ENCODE assay signal across 11 mouse cellular contexts in the genomic region with DNA sequence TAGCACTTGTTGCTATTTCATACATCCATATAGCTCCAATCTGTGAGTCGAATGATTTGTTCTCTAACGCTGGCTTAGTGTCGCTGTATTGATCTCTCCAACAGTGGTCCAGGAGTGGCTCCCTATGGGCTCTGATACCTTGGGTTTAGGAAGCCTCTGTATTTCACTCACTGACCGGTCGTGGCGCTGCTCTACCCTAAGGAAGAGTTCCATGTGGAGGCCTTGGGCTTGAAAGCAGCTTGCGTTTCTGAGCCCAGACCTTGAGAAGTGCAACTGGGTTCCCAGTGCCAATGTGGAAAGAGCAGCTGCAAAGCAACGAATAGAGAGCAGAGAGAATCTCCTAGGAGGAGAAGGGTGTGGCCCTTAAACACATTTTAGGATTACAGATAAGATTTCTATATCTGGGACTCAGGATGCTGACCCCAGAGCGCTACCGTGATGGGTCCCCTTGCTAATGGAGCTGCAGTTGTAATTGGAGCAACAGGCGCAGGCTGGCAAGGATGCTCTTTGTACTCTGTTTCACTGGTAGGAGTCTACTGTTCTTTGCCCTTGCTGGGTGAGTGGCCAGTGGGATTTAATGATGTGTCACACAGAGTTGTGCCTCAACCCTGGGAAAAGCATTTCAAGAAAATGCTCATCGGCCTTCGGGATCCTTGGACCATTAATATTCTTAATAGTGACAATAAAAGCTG.
DNase-seq lines count a peak whose midpoint lies in the region; ATAC-seq and TF ChIP-seq lines count a peak whose summit lies in the region.
"Had no signal": no experiment of that assay in that cellular context is flagged by ENCODE, and none has a peak within 500 bp of the region (broad histone marks: within the 10 kb centered on the region; RNA-seq: fewer than 3 reads in every experiment).

No protein-coding gene starts in this region.

- peak overlapping the region; percentile 49 for H3K27ac ChIP-seq in hindbrain, embryonic 15.5 days (replicated peaks)
- H3K27ac ChIP-seq in hindbrain, postnatal 0 days, result no peak overlapping the region
- peak overlapping the region; percentile 78 for H3K27ac ChIP-seq in embryonic facial prominence, embryonic 10.5 days (replicated peaks)
- H3K27ac ChIP-seq: neural tube, embryonic 12.5 days had no signal

- peaks cover 14% of the 10 kb centered on the region for H3K4me1 ChIP-seq in hindbrain, embryonic 15.5 days (replicated peaks)
- H3K4me1 ChIP-seq in hindbrain, postnatal 0 days (ENCODE audit: insufficient read depth, low read length), result no peaks in the 10 kb centered on the region
- peaks cover 23% of the 10 kb centered on the region for H3K4me1 ChIP-seq in embryonic facial prominence, embryonic 10.5 days

- no peaks in the 10 kb centered on the region for H3K27me3 ChIP-seq in hindbrain, embryonic 15.5 days
- H3K27me3 ChIP-seq in hindbrain, postnatal 0 days (ENCODE audit: insufficient read depth, low read length), result no peaks in the 10 kb centered on the region
- H3K27me3 ChIP-seq in embryonic facial prominence, embryonic 10.5 days (replicated peaks; ENCODE audit: low read depth, poor library complexity, severe bottlenecking), result no peaks in the 10 kb centered on the region
- H3K27me3 ChIP-seq: neural tube, embryonic 12.5 days had no signal

- ATAC-seq in hindbrain, embryonic 15.5 days (ENCODE audit: low FRiP score, low read depth), result no peak
- no peak for ATAC-seq in hindbrain, postnatal 0 days
- ATAC-seq in erythroid progenitor cell, adult 5-6 weeks (replicated peaks; ENCODE audit: low FRiP score, poor library complexity, severe bottlenecking), result no peak
- ATAC-seq in erythroblast, adult 5-6 weeks (replicated peaks; ENCODE audit: low FRiP score, poor library complexity, severe bottlenecking), result no peak

- H3K4me2 ChIP-seq in hindbrain, embryonic 15.5 days, result no peak overlapping the region
- no peak overlapping the region for H3K4me2 ChIP-seq in hindbrain, postnatal 0 days (ENCODE audit: low read depth, low read length)
- H3K4me2 ChIP-seq: neural tube, embryonic 12.5 days had no signal

- H3K36me3 ChIP-seq in hindbrain, embryonic 15.5 days, result no peaks in the 10 kb centered on the region
- H3K36me3 ChIP-seq in hindbrain, postnatal 0 days (ENCODE audit: insufficient read depth, low read length), result no peaks in the 10 kb centered on the region
- H3K36me3 ChIP-seq in embryonic facial prominence, embryonic 10.5 days (replicated peaks), result no peaks in the 10 kb centered on the region
- H3K36me3 ChIP-seq: neural tube, embryonic 12.5 days had no signal

- no peaks in the 10 kb centered on the region for H3K9me3 ChIP-seq in hindbrain, embryonic 15.5 days
- no peaks in the 10 kb centered on the region for H3K9me3 ChIP-seq in hindbrain, postnatal 0 days (ENCODE audit: low read length)
- no peaks in the 10 kb centered on the region for H3K9me3 ChIP-seq in embryonic facial prominence, embryonic 10.5 days
- H3K9me3 ChIP-seq: neural tube, embryonic 12.5 days had no signal

- no peak for DNase-seq in hindbrain, postnatal 0 days (ENCODE audit: low spot score)
- peak; percentile 54 for DNase-seq in ES-CJ7 (ENCODE audit: low read depth, low spot score)
- DNase-seq in embryonic facial prominence, embryonic 10.5 days (ENCODE audit: low spot score), result no peak
- DNase-seq in kidney, postnatal 25 days, result peak; percentile 43 to 76
- no peak for DNase-seq in Muller cell, postnatal 12 days (ENCODE audit: inconsistent ontology term)
- DNase-seq: lung, adult 2 months; thymus, adult 18-20 months had no signal

- no peak overlapping the region for H3K4me3 ChIP-seq in hindbrain, embryonic 15.5 days
- H3K4me3 ChIP-seq in hindbrain, postnatal 0 days (ENCODE audit: low read length), result no peak overlapping the region
- no peak overlapping the region for H3K4me3 ChIP-seq in embryonic facial prominence, embryonic 10.5 days
- H3K4me3 ChIP-seq: neural tube, embryonic 12.5 days had no signal

- no peak for TF ChIP-seq CTCF in hindbrain, postnatal 0 days (IDR thresholded peaks at IDR 0.05; ENCODE audit: low read depth)

- no peak overlapping the region for H3K9ac ChIP-seq in hindbrain, embryonic 15.5 days
- no peak overlapping the region for H3K9ac ChIP-seq in hindbrain, postnatal 0 days (replicated peaks; ENCODE audit: low read length)
- H3K9ac ChIP-seq: neural tube, embryonic 12.5 days had no signal

- 78% methylated on average over 13 of the region's 13 CpGs for whole genome bisulfite sequencing in hindbrain, embryonic 15.5 days
- 82% methylated on average over 13 of the region's 13 CpGs for WGBS in hindbrain, postnatal 0 days
- WGBS in embryonic facial prominence, embryonic 10.5 days, result 84% methylated on average over 13 of the region's 13 CpGs

Comparison
In these comparisons a context has a peak if more than half of its experiments do, and no peak if none do; other contexts are left out.
1. DNase-seq: peak in ES-CJ7 (single experiment) and kidney, postnatal 25 days (2 of 2); none in hindbrain, postnatal 0 days (single experiment), embryonic facial prominence, embryonic 10.5 days (single experiment) and Muller cell, postnatal 12 days (single experiment).